Mouse (Mus musculus): ENCODE data around the gene Efemp2.

DNA sequence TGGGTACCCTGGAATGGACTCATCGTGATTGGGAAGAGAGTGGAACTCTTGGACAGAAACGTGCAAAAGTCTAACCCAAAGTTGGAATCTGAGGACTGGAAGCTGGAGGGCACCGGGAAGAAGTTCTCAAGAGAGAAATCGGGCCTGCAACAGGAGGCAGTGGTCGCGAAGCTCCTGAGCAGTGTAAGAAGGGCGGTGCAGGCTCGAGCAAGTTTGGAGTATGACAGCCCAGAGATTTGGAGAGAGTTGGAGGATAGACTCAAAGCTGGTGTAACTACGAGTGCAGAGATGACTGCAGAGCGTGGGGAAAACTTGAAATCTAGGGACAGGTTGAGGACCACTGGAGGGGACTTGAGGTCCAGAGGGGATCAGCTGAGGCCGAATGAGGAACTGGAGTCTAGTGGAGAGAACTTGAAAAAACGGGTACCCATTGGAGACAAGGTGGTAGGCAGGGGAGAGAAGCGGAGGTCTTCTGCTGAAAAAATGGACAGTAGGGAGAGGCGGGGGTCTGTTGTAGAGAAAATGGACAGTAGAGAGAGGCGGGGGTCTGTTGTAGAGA lies 37.4 kb downstream of the Efemp2 start:
- TF ChIP-seq CTCF (IDR thresholded peaks at IDR 0.05; ENCODE audit: control insufficient read depth, insufficient read depth, low read length) (no peak), POLR2A (IDR thresholded peaks at IDR 0.05; ENCODE audit: borderline replicate concordance, control insufficient read depth, low read depth, low read length) (no peak)
